Mouse (Mus musculus): ENCODE measurements around the gene Poll.
"Not testable (repeated sequence)": the region's sequence is repeated elsewhere in the genome, so short reads cannot be mapped to it uniquely, and the experiment has no call there.

Poll gene

DNA sequence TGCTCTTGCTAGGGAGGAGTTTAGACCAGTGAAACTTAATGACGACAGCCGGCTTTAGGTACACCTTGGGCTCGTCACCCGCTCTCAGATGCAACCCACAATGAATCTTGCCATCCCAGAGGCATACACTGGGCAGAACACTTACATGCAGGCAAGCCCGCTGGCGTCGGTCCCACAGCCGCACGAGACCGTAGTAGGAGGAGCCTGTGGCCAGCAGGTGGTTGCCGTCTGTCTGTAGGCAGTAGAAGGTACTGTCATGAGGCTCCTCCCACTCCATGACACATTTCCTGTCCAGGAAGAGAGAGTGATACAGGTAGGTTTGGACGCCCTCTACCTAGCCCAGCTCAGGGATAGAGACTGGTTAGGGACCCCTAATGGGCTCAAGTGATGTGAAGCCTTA lies 18.6 kb upstream of the Poll start:
- DNase-seq (ENCODE audit: low spot score in 2 of 2): no peak

- DNase-seq (ENCODE audit: low spot score in 2 of 2): no peak
Measured at GRCm38 (mm10) chr19:45577141-45577750, 16.9 kb upstream of the Poll start.

DNA sequence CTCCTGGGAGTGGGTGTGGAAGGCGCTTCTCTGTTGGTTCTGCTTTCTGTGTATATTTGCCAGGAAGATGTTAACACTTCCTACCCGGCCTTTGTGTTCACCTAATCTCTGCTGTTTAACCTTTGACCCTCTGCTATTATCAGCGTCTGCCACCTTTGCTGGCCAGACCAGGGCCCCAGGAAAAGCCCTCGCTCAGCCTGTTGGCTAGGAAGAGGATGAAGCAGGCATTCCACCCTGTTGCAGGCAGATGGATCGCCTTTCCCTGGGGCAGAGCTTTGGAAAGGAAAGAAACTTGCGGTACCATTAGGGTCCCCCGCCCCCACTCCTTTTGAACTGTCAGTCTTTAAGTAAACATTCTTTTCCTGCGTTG lies 15.3 kb upstream of the Poll start:
- no peak for DNase-seq (ENCODE audit: low spot score in 2 of 2)

GRCm38 (mm10) chr19:45574941-45575631 lies 14.8 kb upstream of the Poll start:
- DNase-seq (ENCODE audit: low spot score in 2 of 2): no peak

- DNase-seq (ENCODE audit: low spot score in 2 of 2): no peak
Measured at GRCm38 (mm10) chr19:45574339-45574898, 14.1 kb upstream of the Poll start.

GRCm38 (mm10) chr19:45573861-45574267 lies 13.5 kb upstream of the Poll start:
- DNase-seq (ENCODE audit: low spot score in 2 of 2): peak; percentile 73

DNA sequence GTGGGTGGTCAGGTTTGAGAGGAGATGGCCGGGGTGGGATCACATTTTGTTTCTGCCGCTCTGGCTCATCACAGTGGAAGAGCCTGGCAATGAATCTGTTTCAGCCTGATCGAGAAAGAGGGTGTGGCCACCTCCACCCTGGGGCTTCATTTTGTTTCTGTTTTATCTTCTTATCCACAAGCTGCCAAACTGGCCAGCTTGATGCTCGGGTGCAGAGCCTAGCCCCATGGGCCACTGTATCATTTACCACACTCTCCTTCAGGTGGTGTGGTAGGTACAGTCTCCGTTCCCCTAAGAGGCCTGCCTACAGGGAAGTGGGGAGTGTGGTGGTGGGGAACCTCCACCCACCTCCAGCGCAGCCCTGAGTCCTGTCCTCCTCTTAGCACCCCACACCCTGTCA lies 12.7 kb upstream of the Poll start:
- DNase-seq (ENCODE audit: low spot score in 2 of 2): no peak

DNA sequence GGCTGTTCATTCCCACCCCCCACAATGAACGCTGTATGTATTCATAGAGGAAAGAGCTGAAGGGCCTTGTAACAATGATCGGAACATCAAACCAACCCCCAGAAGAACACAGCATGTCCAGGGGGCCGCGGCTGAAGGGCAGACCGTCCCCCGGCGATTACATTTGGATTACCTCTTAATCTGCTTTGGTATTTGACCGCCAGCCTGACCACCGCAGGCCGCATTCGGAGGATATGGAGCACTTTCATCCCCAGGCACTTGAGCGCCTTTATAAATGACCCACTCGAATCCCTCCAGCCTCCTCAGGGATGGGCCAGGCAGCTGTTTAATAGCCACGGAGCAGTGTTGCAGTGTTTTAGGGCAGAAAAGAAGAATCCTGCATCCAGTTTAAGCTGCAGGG lies 7.0 kb upstream of the Poll start:
- no peak for DNase-seq (ENCODE audit: low spot score in 2 of 2)

- DNase-seq (ENCODE audit: low spot score in 2 of 2): no peak
Measured at GRCm38 (mm10) chr19:45565925-45566715, 5.8 kb upstream of the Poll start.

DNA sequence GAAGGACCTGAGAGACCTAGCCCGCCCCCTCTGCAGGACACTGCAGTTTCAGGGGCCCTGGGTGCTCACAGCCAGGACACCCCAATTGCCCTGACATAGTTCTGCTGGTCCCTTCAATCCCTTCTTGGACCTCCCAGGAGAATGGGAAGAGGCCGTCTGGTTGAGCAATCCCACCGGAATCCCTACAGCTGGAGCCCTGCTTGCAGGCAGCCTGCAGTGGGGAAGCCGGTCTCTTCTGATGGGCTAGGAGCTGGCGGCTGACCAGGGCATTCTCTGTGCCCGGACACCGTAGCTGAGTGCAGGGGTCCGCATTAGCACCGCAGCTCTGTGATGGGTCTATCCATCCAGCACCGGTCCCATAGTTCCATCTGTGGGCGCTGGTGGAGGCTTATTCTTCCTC lies 6.2 kb downstream of the Poll start:
- no peak for DNase-seq (ENCODE audit: low spot score in 2 of 2)

DNA sequence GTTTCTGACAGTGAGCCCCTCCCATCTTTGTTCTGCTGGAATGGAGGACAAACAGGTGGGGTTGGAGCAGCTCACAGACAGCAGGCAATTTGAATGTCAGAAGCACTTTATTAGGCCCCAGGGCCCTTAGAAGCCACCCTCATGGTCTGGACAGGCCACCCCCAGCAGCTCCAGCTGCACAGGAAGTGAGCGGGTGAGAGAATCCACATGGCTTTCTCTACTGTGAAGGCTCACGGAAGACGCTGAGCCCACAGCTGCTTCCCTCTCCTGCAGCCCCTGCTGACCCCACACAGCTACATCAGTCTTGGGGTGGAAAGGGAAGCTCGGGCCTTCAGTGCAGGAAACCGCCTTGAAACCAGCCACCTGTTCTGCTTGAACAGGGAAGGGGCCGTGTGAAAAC lies 8.1 kb downstream of the Poll start:
- DNase-seq (ENCODE audit: low spot score in 2 of 2): no peak

DNA sequence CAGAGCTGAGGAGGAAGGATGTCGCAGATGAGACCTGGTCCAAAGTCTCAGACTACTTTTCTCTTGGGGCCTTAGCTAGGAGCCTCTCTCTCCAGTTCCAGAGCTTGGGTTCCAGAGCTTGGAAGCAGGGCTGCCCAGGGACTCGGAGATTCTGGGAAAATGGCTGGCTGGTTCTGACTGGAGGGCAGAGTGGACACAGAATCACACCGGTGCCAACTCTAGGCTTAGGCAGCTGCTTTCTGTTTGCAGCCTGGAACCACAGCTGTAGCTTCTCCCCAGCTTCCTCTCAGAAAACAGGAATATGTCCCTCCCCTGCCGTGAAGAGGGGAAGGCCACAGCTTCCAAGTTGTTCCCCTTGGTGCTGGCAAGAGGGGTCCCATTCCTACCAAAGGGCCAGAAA lies 10.4 kb downstream of the Poll start:
- DNase-seq (ENCODE audit: low spot score in 2 of 2): no peak

DNA sequence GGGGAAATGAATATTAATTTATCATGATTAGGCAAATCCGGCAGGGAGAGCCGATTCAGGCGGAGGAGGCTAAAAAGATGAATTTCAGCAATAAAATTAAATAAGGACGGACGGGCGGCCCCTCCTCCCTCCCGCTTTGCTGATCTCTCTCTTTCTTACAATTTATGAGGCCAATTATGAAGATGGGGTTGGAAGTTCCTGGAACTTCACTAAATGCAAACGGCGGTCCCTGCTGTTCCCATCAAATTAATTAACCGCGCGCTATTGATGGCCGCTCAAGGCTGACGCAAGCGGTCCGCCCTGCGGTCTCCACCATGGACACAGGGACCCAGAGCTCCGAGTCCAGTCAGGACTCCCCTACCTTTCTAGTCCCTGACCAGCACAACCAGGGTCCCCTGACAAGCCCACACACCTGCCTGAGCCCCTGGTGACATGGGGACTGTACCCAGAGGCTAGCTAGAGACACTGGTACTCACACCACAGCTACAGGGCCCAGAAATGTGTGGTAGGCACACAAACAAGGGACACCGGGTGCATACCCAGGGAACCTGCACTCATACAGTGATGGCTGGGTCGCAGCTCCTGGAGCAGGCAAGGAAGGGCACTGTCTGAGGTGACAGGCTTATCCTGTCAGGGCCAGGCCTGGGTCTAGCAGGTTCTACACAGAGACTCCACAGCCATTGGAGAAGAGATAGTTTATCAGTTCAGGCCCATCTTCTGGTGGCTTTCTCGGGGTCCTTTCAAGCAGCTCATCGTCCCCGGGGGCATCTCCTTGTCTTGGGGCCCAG lies 11.0 kb downstream of the Poll start:
- DNase-seq (ENCODE audit: low spot score in 2 of 2): no peak

DNA sequence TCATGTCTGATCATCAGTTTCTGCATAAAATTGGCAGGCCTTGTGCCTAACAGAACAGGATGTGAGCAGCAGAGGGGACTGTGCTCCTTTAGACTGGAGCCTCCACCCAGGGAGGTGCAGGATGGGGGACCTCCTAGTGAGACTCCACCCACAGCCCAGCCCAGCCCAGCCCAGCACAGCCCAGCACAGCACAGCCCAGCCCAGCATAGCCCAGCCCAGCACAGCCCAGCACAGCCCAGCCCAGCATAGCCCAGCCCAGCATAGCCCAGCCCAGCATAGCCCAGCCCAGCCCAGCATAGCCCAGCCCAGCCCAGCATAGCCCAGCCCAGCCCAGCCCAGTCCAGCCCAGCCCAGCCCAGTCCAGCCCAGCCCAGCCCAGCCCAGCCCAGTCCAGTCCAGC lies 12.1 kb downstream of the Poll start:
- not testable (repeated sequence) for DNase-seq (ENCODE audit: low spot score in 2 of 2)

GRCm38 (mm10) chr19:45544925-45545321 lies 15.4 kb downstream of the Poll start:
- DNase-seq (ENCODE audit: low spot score in 2 of 2): peak; percentile 68 to 79

GRCm38 (mm10) chr19:45544152-45544924 lies 16.0 kb downstream of the Poll start:
- no peak for DNase-seq (ENCODE audit: low spot score in 2 of 2)

GRCm38 (mm10) chr19:45542061-45542460 lies 18.3 kb downstream of the Poll start:
- DNase-seq (ENCODE audit: low spot score in 2 of 2): no peak

DNA sequence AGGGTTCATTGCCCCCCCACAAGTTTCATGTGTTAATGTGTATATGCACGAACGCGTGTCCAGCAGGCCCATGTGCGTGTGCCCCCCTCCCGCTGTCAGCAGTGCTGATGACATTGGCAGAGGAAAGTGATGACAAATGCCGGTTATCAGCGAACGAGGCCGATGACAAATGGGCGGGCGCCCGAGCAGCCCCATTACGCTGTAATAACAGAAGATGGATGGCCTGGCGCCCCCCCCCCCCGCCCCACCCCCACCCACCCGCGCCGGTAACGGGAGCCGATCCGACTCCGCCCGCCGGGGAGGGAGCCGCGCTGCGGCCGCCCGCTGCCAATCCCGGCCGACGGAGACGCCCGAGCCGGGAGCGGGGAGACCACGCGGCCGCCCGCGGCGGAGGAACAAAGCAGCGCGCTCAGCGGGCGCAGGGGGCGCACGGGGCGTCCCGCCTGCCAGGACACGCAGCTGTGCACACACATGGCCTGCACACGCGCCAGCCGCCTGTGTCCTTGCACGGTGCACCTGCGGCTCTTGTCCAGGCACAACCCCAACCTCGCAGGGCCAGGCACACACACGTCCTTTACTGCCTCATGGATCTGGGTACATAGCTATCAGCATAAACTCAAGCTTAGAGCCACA lies 18.8 kb downstream of the Poll start:
- no peak for DNase-seq (ENCODE audit: low spot score in 2 of 2)

- no peak for DNase-seq (ENCODE audit: low spot score in 2 of 2)
Measured at GRCm38 (mm10) chr19:45540657-45541408, 19.5 kb downstream of the Poll start.

- no peak for DNase-seq (ENCODE audit: low spot score in 2 of 2)
Measured at GRCm38 (mm10) chr19:45537505-45537904, 22.8 kb downstream of the Poll start.

Measured in heart, adult 9 months (tissue).